Mouse (Mus musculus): ENCODE results near the gene Galk2. TPM values are rescaled to one million over a fixed set of nuclear protein-coding genes. Genes with fewer than 3 reads are reported as not detected.

Galk2 gene
- polyA plus RNA-seq, 1 experiment from 2014 or later = 46.0 TPM

- H3K27ac ChIP-seq (ENCODE audit: low read depth) = no peak overlapping the region
- no peak for DNase-seq (ENCODE audit: low spot score)
These were observed 82.3 kb downstream of the Galk2 start for GRCm38 (mm10) chr2:125941111-125941785.

DNA sequence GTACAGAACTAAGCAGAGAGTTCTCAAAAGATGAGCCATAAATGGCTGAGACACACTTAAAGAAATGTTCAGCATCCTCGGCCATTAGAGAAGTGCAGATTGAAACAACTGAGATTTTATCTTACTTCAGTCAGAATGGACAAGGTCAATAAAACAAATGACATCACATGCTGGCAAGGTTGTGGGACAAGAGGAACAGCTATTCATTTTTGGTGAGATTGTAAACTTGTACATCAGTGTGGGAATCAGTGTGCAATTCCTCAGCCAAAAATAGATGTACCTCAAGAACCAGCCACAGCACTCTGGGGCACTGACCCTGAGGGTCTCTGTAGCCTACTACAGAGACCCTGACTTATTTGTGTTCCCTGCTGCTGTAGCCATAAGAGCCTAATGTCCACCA lies 84.4 kb downstream of the Galk2 start:
- WGBS = 67% methylated on average over 1 of the region's 1 CpGs
- no peaks in the 10 kb centered on the region for H3K4me1 ChIP-seq (replicated peaks; ENCODE audit: control insufficient read depth, insufficient read depth, low read length)

More at GRCm38 (mm10) chr2:125941111-125941785, 82.3 kb downstream of the Galk2 start:
- Histone ChIP-seq H3K4me3 (ENCODE audit: low read depth, low read length) (no peak overlapping the region), H3K4me2 (ENCODE audit: low read length) (no peak overlapping the region), H3K4me1 (replicated peaks; ENCODE audit: control insufficient read depth, insufficient read depth, low read length) (no peaks in the 10 kb centered on the region), H3K9me3 (ENCODE audit: control insufficient read depth, low read length) (no peaks in the 10 kb centered on the region), H3K27me3 (replicated peaks; ENCODE audit: control insufficient read depth, insufficient read depth, low read length) (no peaks in the 10 kb centered on the region), H3K9ac (ENCODE audit: low read length) (no peak overlapping the region), H3K36me3 (ENCODE audit: control insufficient read depth, insufficient read depth, low read length) (no peaks in the 10 kb centered on the region)
- ATAC-seq (replicated peaks; ENCODE audit: low FRiP score, low TSS enrichment, low read depth) = no peak
- WGBS = 78% methylated on average over 6 of the region's 6 CpGs

GRCm38 (mm10) chr2:125948195-125948594 lies 89.3 kb downstream of the Galk2 start:
- Histone ChIP-seq H3K4me3 (ENCODE audit: low read depth, low read length) (no peak overlapping the region), H3K9me3 (ENCODE audit: control insufficient read depth, low read length) (no peaks in the 10 kb centered on the region), H3K27me3 (replicated peaks; ENCODE audit: control insufficient read depth, insufficient read depth, low read length) (no peaks in the 10 kb centered on the region), H3K36me3 (ENCODE audit: control insufficient read depth, insufficient read depth, low read length) (peaks cover 17% of the 10 kb centered on the region; the same call in 1 of the 2 replicates), H3K27ac (ENCODE audit: low read depth) (no peak overlapping the region), H3K4me1 (replicated peaks; ENCODE audit: control insufficient read depth, insufficient read depth, low read length) (no peaks in the 10 kb centered on the region), H3K9ac (ENCODE audit: low read length) (no peak overlapping the region), H3K4me2 (ENCODE audit: low read length) (no peak overlapping the region)
- ATAC-seq (replicated peaks; ENCODE audit: low FRiP score, low TSS enrichment, low read depth) = no peak
- WGBS = 93% methylated on average over 2 of the region's 2 CpGs
- DNase-seq (ENCODE audit: low spot score) = no peak

More for the DNA sequence above, 84.4 kb downstream of the Galk2 start:
- H3K4me3 ChIP-seq (ENCODE audit: low read depth, low read length) = no peak overlapping the region
- no peak overlapping the region for H3K4me2 ChIP-seq (ENCODE audit: low read length)
- ATAC-seq (replicated peaks; ENCODE audit: low FRiP score, low TSS enrichment, low read depth) (no peak), DNase-seq (ENCODE audit: low spot score) (no peak)
- no peaks in the 10 kb centered on the region for H3K27me3 ChIP-seq (replicated peaks; ENCODE audit: control insufficient read depth, insufficient read depth, low read length)
- H3K36me3 ChIP-seq (ENCODE audit: control insufficient read depth, insufficient read depth, low read length) = 0 out of 2 replicates have a peak, but pooled peaks cover 8% of the 10 kb centered on the region
- H3K9ac ChIP-seq (ENCODE audit: low read length) = no peak overlapping the region
- no peaks in the 10 kb centered on the region for H3K9me3 ChIP-seq (ENCODE audit: control insufficient read depth, low read length)
- H3K27ac ChIP-seq (ENCODE audit: low read depth) = no peak overlapping the region

DNA sequence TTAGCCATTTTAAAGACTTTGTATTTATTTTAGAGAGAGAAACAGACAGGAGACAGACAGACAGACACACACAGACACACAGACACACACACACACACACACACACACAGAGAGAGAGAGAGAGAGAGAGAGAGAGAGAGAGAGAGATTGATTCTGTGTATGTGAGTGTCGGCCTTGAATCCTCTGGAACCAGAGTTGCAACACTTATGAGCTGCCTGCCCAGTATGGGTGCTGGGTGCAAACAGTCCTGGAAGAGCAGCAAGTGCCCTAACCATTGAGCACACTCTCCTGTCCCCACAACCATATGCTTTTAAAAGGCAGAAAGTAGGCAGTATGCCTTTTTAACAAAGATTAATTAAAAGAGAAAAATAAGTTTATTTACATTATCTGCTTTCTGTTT lies 109.9 kb downstream of the Galk2 start:
- WGBS = 90% methylated on average over 1 of the region's 1 CpGs
- ATAC-seq (replicated peaks; ENCODE audit: low FRiP score, low TSS enrichment, low read depth) (no peak), DNase-seq (ENCODE audit: low spot score) (no peak)
- no peak overlapping the region for H3K4me3 ChIP-seq (ENCODE audit: low read depth, low read length)
- no peaks in the 10 kb centered on the region for H3K27me3 ChIP-seq (replicated peaks; ENCODE audit: control insufficient read depth, insufficient read depth, low read length)
- H3K36me3 ChIP-seq (ENCODE audit: control insufficient read depth, insufficient read depth, low read length) = no peaks in the 10 kb centered on the region
- H3K27ac ChIP-seq (ENCODE audit: low read depth) = no peak overlapping the region
- 0 out of 2 replicates have a peak, but pooled peaks cover 4% of the 10 kb centered on the region for H3K4me1 ChIP-seq (replicated peaks; ENCODE audit: control insufficient read depth, insufficient read depth, low read length)
- H3K9me3 ChIP-seq (ENCODE audit: control insufficient read depth, low read length) = no peaks in the 10 kb centered on the region
- H3K9ac ChIP-seq (ENCODE audit: low read length) = no peak overlapping the region
- H3K4me2 ChIP-seq (ENCODE audit: low read length) = no peak overlapping the region

DNA sequence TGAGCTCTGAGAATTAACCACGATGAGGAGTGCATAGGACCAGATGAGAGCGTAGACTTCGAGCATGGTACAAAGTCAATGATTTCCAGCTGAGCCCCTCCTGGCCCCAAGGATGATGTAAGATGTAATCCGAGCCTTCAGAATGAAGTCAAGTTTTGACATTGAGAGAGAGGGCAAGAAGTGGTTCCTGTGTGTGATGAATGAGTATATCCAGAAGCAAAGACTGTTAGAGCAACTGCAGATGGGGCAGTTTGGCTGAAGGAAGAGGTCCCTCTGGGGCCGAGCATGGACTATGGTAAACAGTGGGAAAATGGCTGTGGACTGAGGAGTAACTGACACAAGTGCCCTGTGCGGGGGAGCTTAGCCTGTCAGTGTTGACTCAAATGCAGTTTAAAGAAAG lies 114.3 kb downstream of the Galk2 start:
- no peak overlapping the region for H3K4me2 ChIP-seq (ENCODE audit: low read length)
- no peak overlapping the region for H3K9ac ChIP-seq (ENCODE audit: low read length)
- H3K27ac ChIP-seq (ENCODE audit: low read depth) = no peak overlapping the region
- DNase-seq (ENCODE audit: low spot score) (no peak), ATAC-seq (replicated peaks; ENCODE audit: low FRiP score, low TSS enrichment, low read depth) (no peak)
- H3K4me1 ChIP-seq (replicated peaks; ENCODE audit: control insufficient read depth, insufficient read depth, low read length) = 0 out of 2 replicates have a peak, but pooled peaks cover 4% of the 10 kb centered on the region
- WGBS = 36% methylated on average over 6 of the region's 6 CpGs
- H3K36me3 ChIP-seq (ENCODE audit: control insufficient read depth, insufficient read depth, low read length) = no peaks in the 10 kb centered on the region
- no peaks in the 10 kb centered on the region for H3K9me3 ChIP-seq (ENCODE audit: control insufficient read depth, low read length)
- H3K4me3 ChIP-seq (ENCODE audit: low read depth, low read length) = no peak overlapping the region
- H3K27me3 ChIP-seq (replicated peaks; ENCODE audit: control insufficient read depth, insufficient read depth, low read length) = no peaks in the 10 kb centered on the region

DNA sequence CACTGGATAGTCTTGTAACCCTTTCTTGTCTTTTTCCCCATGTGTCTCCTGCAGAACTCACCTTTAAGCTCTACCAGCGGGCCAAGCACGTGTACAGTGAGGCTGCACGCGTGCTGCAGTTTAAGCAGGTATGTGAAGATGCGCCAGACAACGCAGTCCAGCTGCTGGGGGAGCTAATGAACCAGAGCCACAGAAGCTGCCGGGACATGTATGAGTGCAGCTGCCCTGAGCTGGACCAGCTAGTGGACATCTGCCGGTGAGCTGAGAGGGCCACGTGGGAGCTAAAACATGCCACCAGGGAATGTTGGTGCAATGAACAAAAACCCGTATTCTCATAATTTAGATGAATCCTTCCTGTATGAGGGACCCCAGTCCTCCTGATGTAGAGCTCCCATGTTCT lies 116.3 kb downstream of the Galk2 start:
- no peaks in the 10 kb centered on the region for H3K27me3 ChIP-seq (replicated peaks; ENCODE audit: control insufficient read depth, insufficient read depth, low read length)
- no peak overlapping the region for H3K4me3 ChIP-seq (ENCODE audit: low read depth, low read length)
- H3K4me1 ChIP-seq (replicated peaks; ENCODE audit: control insufficient read depth, insufficient read depth, low read length) = 0 out of 2 replicates have a peak, but pooled peaks cover 4% of the 10 kb centered on the region
- DNase-seq (ENCODE audit: low spot score) (no peak), ATAC-seq (replicated peaks; ENCODE audit: low FRiP score, low TSS enrichment, low read depth) (no peak)
- H3K9me3 ChIP-seq (ENCODE audit: control insufficient read depth, low read length) = no peaks in the 10 kb centered on the region
- no peaks in the 10 kb centered on the region for H3K36me3 ChIP-seq (ENCODE audit: control insufficient read depth, insufficient read depth, low read length)
- 91% methylated on average over 10 of the region's 10 CpGs for WGBS
- no peak overlapping the region for H3K9ac ChIP-seq (ENCODE audit: low read length)
- H3K27ac ChIP-seq (ENCODE audit: low read depth) = no peak overlapping the region
- H3K4me2 ChIP-seq (ENCODE audit: low read length) = no peak overlapping the region

DNA sequence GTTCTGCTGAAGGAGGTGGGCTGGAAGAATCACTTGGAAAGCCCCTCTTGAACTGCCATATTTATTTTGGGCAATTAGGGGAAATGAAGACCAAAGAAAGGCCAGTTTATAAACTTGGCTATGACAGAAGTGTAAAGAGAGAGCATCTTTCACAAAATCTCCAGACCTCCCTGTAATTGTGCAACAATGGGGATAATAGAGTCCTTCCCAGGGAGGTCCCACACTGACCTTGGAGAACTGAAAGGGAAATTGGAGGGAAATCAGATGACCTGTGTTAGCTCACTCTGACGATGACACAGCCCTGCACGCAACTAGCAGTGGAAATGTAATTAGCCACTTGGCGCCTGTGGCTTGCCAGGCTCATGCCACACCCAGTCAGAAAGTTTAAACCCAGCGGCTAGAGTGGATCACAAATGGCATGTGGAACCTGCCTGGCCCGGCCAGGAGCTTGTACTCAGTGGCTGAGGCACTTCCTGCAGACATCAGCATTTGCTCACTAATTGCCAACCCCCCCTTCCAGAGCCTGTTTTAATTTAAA lies 117.0 kb downstream of the Galk2 start:
- no peaks in the 10 kb centered on the region for H3K27me3 ChIP-seq (replicated peaks; ENCODE audit: control insufficient read depth, insufficient read depth, low read length)
- 0 out of 2 replicates have a peak, but pooled peaks cover 4% of the 10 kb centered on the region for H3K4me1 ChIP-seq (replicated peaks; ENCODE audit: control insufficient read depth, insufficient read depth, low read length)
- no peak overlapping the region for H3K27ac ChIP-seq (ENCODE audit: low read depth)
- 51% methylated on average over 5 of the region's 5 CpGs for WGBS
- H3K4me3 ChIP-seq (ENCODE audit: low read depth, low read length) = no peak overlapping the region
- peaks cover 4% of the 10 kb centered on the region; the same call in 1 of the 2 replicates for H3K36me3 ChIP-seq (ENCODE audit: control insufficient read depth, insufficient read depth, low read length)
- no peaks in the 10 kb centered on the region for H3K9me3 ChIP-seq (ENCODE audit: control insufficient read depth, low read length)
- H3K9ac ChIP-seq (ENCODE audit: low read length) = no peak overlapping the region
- DNase-seq (ENCODE audit: low spot score) (no peak), ATAC-seq (replicated peaks; ENCODE audit: low FRiP score, low TSS enrichment, low read depth) (no peak)
- H3K4me2 ChIP-seq (ENCODE audit: low read length) = no peak overlapping the region

- H3K4me3 ChIP-seq (ENCODE audit: low read depth, low read length) = no peak overlapping the region
- no peaks in the 10 kb centered on the region for H3K4me1 ChIP-seq (replicated peaks; ENCODE audit: control insufficient read depth, insufficient read depth, low read length)
- no peak overlapping the region for H3K4me2 ChIP-seq (ENCODE audit: low read length)
- no peak for ATAC-seq (replicated peaks; ENCODE audit: low FRiP score, low TSS enrichment, low read depth)
- H3K9me3 ChIP-seq (ENCODE audit: control insufficient read depth, low read length) = no peaks in the 10 kb centered on the region
- no peak overlapping the region for H3K27ac ChIP-seq (ENCODE audit: low read depth)
- no peaks in the 10 kb centered on the region for H3K27me3 ChIP-seq (replicated peaks; ENCODE audit: control insufficient read depth, insufficient read depth, low read length)
- WGBS = 58% methylated on average over 5 of the region's 5 CpGs
- no peaks in the 10 kb centered on the region for H3K36me3 ChIP-seq (ENCODE audit: control insufficient read depth, insufficient read depth, low read length)
- DNase-seq (ENCODE audit: low spot score) = no peak
- no peak overlapping the region for H3K9ac ChIP-seq (ENCODE audit: low read length)
These were observed 143.4 kb downstream of the Galk2 start for GRCm38 (mm10) chr2:126002291-126002690.

GRCm38 (mm10) chr2:126006088-126006487 lies 147.2 kb downstream of the Galk2 start:
- no peaks in the 10 kb centered on the region for H3K4me1 ChIP-seq (replicated peaks; ENCODE audit: control insufficient read depth, insufficient read depth, low read length)
- ATAC-seq (replicated peaks; ENCODE audit: low FRiP score, low TSS enrichment, low read depth) (no peak), DNase-seq (ENCODE audit: low spot score) (peak; percentile 63)
- no peak overlapping the region for H3K4me3 ChIP-seq (ENCODE audit: low read depth, low read length)
- H3K4me2 ChIP-seq (ENCODE audit: low read length) = no peak overlapping the region
- H3K9me3 ChIP-seq (ENCODE audit: control insufficient read depth, low read length) = no peaks in the 10 kb centered on the region
- H3K9ac ChIP-seq (ENCODE audit: low read length) = no peak overlapping the region
- no peaks in the 10 kb centered on the region for H3K36me3 ChIP-seq (ENCODE audit: control insufficient read depth, insufficient read depth, low read length)
- H3K27me3 ChIP-seq (replicated peaks; ENCODE audit: control insufficient read depth, insufficient read depth, low read length) = no peaks in the 10 kb centered on the region
- WGBS = 45% methylated on average over 3 of the region's 3 CpGs
- H3K27ac ChIP-seq (ENCODE audit: low read depth) = no peak overlapping the region
